Mouse (Mus musculus) large intestine, adult 2 months (tissue): ENCODE results near the gene Poc1b. TPM values are rescaled to one million over a fixed set of nuclear protein-coding genes. Genes with fewer than 3 reads are reported as not detected.
"Not testable (repeated sequence)": the region's sequence is repeated elsewhere in the genome, so short reads cannot be mapped to it uniquely, and the experiment has no call there.

ENCODE experiments used
- DNase-seq: peaks from one replicate; pipeline ENCODE4 v3.0.0-alpha.2; 2012; ENCODE audit warnings: low read depth, low spot score
- whole genome bisulfite sequencing: fragments of 180-500 bp; shearing (Covaris S2); methylation state at CpG from one replicate; pipeline ENCODE4 v1.1.7; 2018; 5-methylcytosine and 5-hydroxymethylcytosine counted together
- polyA plus RNA-seq: library from polyadenylated mRNA; depleted of rRNA; stranded (reverse); fragments of >200 nt; gene quantifications from 2 replicates; pipeline ENCODE4 v1.2.3, GENCODE M21; 2012

Poc1b gene
- polyA plus RNA-seq, 1 experiment: 12.3 TPM

GRCm38 (mm10) chr10:99211021-99211420 is 104.2 kb downstream of the Poc1b start:
- WGBS: 78% methylated on average over 6 of the region's 6 CpGs
- DNase-seq: no peak

DNA sequence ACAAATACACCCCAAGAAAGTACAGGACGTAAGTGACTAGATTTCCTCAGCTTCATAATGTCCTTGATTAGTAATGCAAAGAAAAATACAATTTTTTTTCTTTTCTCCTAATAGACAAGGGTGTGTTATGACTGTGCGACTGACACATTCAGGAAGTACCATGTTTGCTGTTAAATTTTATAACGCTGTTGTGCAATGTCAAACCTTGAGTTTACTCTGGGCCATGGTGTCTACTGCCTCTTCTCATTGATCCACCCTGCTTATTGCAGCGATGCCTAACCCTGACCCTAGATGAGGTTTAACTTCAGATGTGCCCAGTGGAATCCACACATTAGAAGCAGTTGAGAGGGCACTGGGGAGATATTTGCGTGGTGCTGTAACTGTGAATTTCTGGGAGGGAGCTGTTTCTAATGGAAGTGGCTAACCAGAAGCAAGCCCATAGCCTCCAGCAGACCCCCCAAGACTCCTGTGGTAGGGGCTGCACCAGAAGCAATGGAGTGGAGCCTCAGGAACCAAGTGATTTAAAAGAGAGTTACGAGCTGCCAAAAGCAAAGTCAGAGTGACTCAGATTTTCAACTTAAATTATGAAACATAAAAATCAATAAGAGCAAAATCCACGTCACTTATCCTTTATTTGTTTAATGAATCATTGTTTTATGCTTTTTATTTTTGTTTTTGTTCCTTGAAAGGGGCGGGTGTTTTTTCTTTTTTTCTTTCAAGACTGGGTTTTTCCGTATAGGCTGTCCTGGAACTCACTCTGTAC is 104.8 kb downstream of the Poc1b start:
- 38% methylated on average over 9 of the region's 9 CpGs for WGBS

DNA sequence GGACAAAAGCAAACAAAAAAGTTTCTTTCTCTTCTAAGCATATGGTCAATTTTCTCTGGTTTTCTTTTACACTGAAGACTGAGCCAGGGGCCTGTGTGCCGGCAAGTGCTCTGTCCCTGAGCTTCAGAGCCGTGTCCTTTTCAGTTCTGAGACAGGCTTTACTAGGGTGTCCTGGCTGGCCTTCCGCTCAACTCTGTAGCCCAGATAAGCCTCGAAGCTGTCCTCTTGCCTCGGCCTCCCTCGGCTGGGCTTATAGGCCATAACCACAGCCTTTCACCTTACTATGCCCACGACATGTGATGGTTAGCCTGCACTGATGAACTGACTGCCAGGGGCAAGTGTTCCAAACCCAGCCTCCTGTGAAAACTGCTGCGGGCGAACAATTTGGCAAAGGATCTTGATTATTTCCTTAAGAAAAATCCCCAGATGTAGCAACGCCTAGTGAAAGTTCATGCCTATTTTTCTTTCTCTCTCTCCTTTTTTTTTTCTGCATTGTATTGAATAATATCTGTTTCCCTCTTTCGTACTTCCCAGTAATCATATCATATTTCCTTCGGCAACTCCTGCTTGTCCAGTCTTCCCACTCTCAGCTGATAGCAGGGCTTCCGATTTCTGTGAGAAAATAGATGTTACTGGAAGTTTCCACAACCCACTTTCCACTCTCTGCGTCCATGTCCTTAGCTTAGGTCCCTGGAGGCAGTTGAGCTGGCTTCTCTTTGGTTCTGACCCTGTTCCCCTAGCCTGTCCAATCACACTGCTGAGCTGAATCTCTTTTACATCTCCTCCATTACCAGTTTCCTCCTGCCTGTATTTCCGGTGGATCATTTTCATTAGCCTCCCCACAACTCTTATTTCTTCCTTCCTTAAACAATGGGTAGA is 107.8 kb downstream of the Poc1b start:
- no peak for DNase-seq
- 86% methylated on average over 15 of the region's 15 CpGs for WGBS

More for the DNA sequence above, 104.8 kb downstream of the Poc1b start:
- no peak for DNase-seq

GRCm38 (mm10) chr10:99216570-99216969 is 109.7 kb downstream of the Poc1b start:
- 94% methylated on average over 15 of the region's 15 CpGs for WGBS
- not testable (repeated sequence) for DNase-seq

- WGBS: 93% methylated on average over 8 of the region's 8 CpGs
Measured at GRCm38 (mm10) chr10:99221540-99221939, 114.7 kb downstream of the Poc1b start.

GRCm38 (mm10) chr10:99222726-99223125 is 115.9 kb downstream of the Poc1b start:
- 34% methylated on average over 5 of the region's 5 CpGs for WGBS
- DNase-seq: no peak

More at GRCm38 (mm10) chr10:99221540-99221939, 114.7 kb downstream of the Poc1b start:
- DNase-seq: no peak

- 17% methylated on average over 3 of the region's 3 CpGs for WGBS
- DNase-seq: no peak
Measured at GRCm38 (mm10) chr10:99224218-99224617, 117.4 kb downstream of the Poc1b start.

GRCm38 (mm10) chr10:99226782-99227181 is 119.9 kb downstream of the Poc1b start:
- WGBS: 66% methylated on average over 5 of the region's 5 CpGs
- DNase-seq: no peak

GRCm38 (mm10) chr10:99227968-99228864 is 121.4 kb downstream of the Poc1b start:
- 72% methylated on average over 17 of the region's 17 CpGs for WGBS
- DNase-seq: no peak

GRCm38 (mm10) chr10:99229031-99229684 is 122.3 kb downstream of the Poc1b start:
- 57% methylated on average over 16 of the region's 16 CpGs for WGBS
- no peak for DNase-seq

- no peak for DNase-seq
- WGBS: 57% methylated on average over 7 of the region's 7 CpGs
Measured at GRCm38 (mm10) chr10:99232518-99233227, 125.8 kb downstream of the Poc1b start.

GRCm38 (mm10) chr10:99234336-99234735 is 127.5 kb downstream of the Poc1b start:
- WGBS: 85% methylated on average over 8 of the region's 8 CpGs
- no peak for DNase-seq

- 94% methylated on average over 9 of the region's 9 CpGs for WGBS
- no peak for DNase-seq
Measured at GRCm38 (mm10) chr10:99235081-99235480, 128.2 kb downstream of the Poc1b start.

GRCm38 (mm10) chr10:99237205-99237832 is 130.5 kb downstream of the Poc1b start:
- no peak for DNase-seq
- 62% methylated on average over 11 of the region's 11 CpGs for WGBS

- no peak for DNase-seq
- 87% methylated on average over 11 of the region's 11 CpGs for WGBS
Measured at GRCm38 (mm10) chr10:99238537-99238936, 131.7 kb downstream of the Poc1b start.

DNA sequence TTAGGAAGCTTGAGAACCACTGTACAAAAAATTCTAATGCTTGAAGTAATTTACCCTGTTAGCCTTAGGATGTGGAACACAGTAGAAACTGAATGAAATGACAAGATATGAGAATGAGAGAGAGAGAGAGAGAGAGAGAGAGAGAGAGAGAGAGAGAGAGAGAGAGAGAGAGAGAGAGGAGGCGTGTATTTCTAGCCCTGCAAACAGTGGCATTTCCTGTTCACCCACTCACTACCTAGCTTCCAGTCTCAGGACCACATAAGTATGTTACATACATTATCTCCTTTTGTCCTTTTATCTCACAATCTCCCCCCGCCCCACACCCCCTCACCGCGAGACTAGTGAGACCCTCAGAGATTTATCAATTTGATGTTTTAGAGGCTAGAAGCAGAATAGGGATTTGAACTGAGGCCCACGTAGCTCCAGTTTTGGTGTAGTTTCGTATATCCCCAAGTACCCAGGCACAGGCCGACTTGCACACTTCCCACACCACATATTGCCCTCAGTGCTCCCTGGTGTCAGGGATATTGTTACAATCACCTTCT is 134.5 kb downstream of the Poc1b start:
- WGBS: 78% methylated on average over 7 of the region's 7 CpGs
- no peak for DNase-seq

GRCm38 (mm10) chr10:99241829-99242711 is 135.2 kb downstream of the Poc1b start:
- 30% methylated on average over 16 of the region's 16 CpGs for WGBS
- DNase-seq: no peak
